Mouse (Mus musculus) stomach, postnatal 0 days (tissue): ENCODE results near the gene P4ha2.

Source experiments
- CTCF ChIP-seq: IDR thresholded peaks from 2 replicates; pipeline ENCODE4 v1.5.1; 2016; ENCODE audit warnings: antibody characterized with exemption, low read depth, mild to moderate bottlenecking, moderate library complexity
- EP300 ChIP-seq: optimal IDR thresholded peaks from 2 replicates; pipeline ENCODE3; 2016; ENCODE audit warnings: antibody characterized with exemption

- TF ChIP-seq CTCF, result no peak
- no peak for TF ChIP-seq EP300
Measured at GRCm38 (mm10) chr11:54052128-54052527, 47.8 kb upstream of the P4ha2 start.
